Mouse (Mus musculus) cerebellum, postnatal 14 days (tissue): ENCODE measurements around the gene C87499.

Source experiments
- DNase-seq, 2 experiments: peaks; one replicate each; pipeline ENCODE4 v3.0.0; 2021; ENCODE audit warnings: mixed read lengths in 2 of 2

C87499 gene

GRCm38 (mm10) chr4:88634311-88634710 lies at the start of gene C87499:
Gene C87499, minus strand, starts transcription at chr4:88634411.
- DNase-seq, result no peak

GRCm38 (mm10) chr4:88683812-88684211 lies 49.6 kb upstream of the C87499 start, which contains the start of gene Ifna2:
Gene Ifna2, minus strand, starts transcription at chr4:88683912.
- no peak for DNase-seq

- no peak for DNase-seq
These were observed 47.1 kb upstream of the C87499 start for GRCm38 (mm10) chr4:88681353-88681752.

GRCm38 (mm10) chr4:88680362-88680761 lies 46.2 kb upstream of the C87499 start:
- DNase-seq, result peak; percentile 16 to 34

GRCm38 (mm10) chr4:88676824-88677223 lies 42.6 kb upstream of the C87499 start, which contains the start of gene Ifna16:
Gene Ifna16, minus strand, starts transcription at chr4:88676924.
- DNase-seq, result no peak

- no peak for DNase-seq
These were observed 21.2 kb upstream of the C87499 start for GRCm38 (mm10) chr4:88655461-88655860.

- no peak for DNase-seq
These were observed 19.4 kb upstream of the C87499 start for GRCm38 (mm10) chr4:88653644-88654043.

GRCm38 (mm10) chr4:88644359-88644758 lies 10.1 kb upstream of the C87499 start, which contains the start of gene Ifna13:
Gene Ifna13, minus strand, starts transcription at chr4:88644459.
- DNase-seq, result no peak

- DNase-seq, result no peak
These were observed 8.3 kb upstream of the C87499 start for GRCm38 (mm10) chr4:88642526-88642925.

- peak; percentile 98 to 99 for DNase-seq
These were observed 7.0 kb upstream of the C87499 start for GRCm38 (mm10) chr4:88641077-88641831.

- DNase-seq, result no peak
These were observed 6.5 kb upstream of the C87499 start for GRCm38 (mm10) chr4:88640704-88641076.

- no peak for DNase-seq
These were observed 30.9 kb downstream of the C87499 start, which contains the start of gene Ifna12 for GRCm38 (mm10) chr4:88603276-88603675. Gene Ifna12, minus strand, starts transcription at chr4:88603376.

GRCm38 (mm10) chr4:88592285-88592684 lies 41.9 kb downstream of the C87499 start, which contains the start of gene Ifna9:
Gene Ifna9, minus strand, starts transcription at chr4:88592385.
- DNase-seq, result no peak
